Mouse (Mus musculus) small intestine, adult 2 months (tissue): Measurements from ENCODE around the gene Mxra7. TPM values are rescaled to one million over a fixed set of nuclear protein-coding genes. Genes with fewer than 3 reads are reported as not detected.

ENCODE experiments used
- H3K27ac ChIP-seq: fragments of 200-500 bp; 2 replicates; pipeline ENCODE4 v1.5.1; 2012; ENCODE audit warnings: low read depth, low read length, control low read depth, inconsistent platforms; ENCODE audit not compliant: insufficient read depth
- H3K27me3 ChIP-seq: fragments of 200-500 bp; 2 replicates; pipeline ENCODE4 v1.6.1; 2012; ENCODE audit warnings: mild to moderate bottlenecking, moderate library complexity, low read length, inconsistent platforms; ENCODE audit not compliant: control insufficient read depth, insufficient read depth
- H3K36me3 ChIP-seq: fragments of 200-500 bp; 2 replicates; pipeline ENCODE4 v1.6.1; 2012; ENCODE audit warnings: mild to moderate bottlenecking, low read length, control low read depth, inconsistent platforms; ENCODE audit not compliant: control insufficient read depth, insufficient read depth
- H3K4me1 ChIP-seq: fragments of 200-500 bp; 2 replicates; pipeline ENCODE4 v1.6.1; 2012; ENCODE audit warnings: low read length, inconsistent platforms, mixed read lengths; ENCODE audit not compliant: control insufficient read depth, insufficient read depth, insufficient read length
- H3K4me3 ChIP-seq: fragments of 200-500 bp; 2 replicates; pipeline ENCODE4 v1.5.1; 2012; ENCODE audit warnings: low read depth, mild to moderate bottlenecking, control low read depth, inconsistent platforms, low read length, moderate library complexity
- CTCF ChIP-seq: fragments of 200-500 bp; IDR thresholded peaks from 2 replicates; pipeline ENCODE4 v1.5.1; 2012; ENCODE audit warnings: low read depth, mild to moderate bottlenecking, control low read depth, inconsistent platforms, low read length, moderate library complexity, mixed read lengths; ENCODE audit not compliant: insufficient replicate concordance, insufficient read length; ENCODE audit errors: extremely low read depth
- POLR2A ChIP-seq: fragments of 200-500 bp; IDR thresholded peaks from 2 replicates; pipeline ENCODE4 v1.6.1; 2012; ENCODE audit warnings: low read depth, mild to moderate bottlenecking, control low read depth, inconsistent platforms, low read length, moderate library complexity
- WGBS: fragments of 180-500 bp; shearing (Covaris S2); methylation state at CpG from one replicate; pipeline ENCODE4 v1.1.7; 2018; 5-methylcytosine and 5-hydroxymethylcytosine counted together
- polyA plus RNA-seq: library from polyadenylated mRNA; depleted of rRNA; stranded (reverse); fragments of >200 nt; gene quantifications from 2 replicates; pipeline ENCODE4 v1.2.3, GENCODE M21; 2012

Gene Mxra7
- polyA plus RNA-seq, 1 experiment, result 36.2 TPM

DNA sequence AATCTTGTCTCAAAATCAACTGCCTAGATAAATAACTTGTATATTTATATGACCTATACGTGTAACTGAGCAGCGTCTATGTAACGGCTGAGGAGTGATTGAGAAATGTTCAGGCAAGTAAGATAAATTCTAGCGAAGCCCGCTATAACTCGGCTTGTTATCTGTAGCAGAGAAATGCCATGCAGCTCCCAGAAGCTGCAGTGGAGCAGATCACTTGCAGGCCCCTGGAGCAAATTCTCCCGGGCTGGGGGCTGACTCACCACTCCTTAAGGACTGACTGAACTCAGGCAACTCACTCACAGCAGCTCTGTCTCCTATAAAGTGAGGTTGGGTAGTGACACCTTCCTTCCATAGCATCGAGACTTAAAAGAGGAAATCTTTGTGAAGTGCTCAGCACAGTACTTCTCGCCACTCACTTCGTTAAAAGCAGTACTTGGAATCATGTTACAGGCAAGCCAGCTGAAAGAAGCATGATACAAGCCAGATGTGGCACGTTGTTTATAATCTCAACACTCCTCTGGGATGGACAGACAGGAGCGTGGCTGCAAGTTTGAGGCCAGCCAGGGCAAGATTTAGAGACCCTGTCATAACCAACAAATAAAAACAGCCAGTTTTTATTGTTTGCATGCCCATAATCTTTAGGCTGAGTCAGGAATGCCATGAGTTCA is 29.5 kb upstream of the Mxra7 start:
- WGBS, result 81% methylated on average over 12 of the region's 12 CpGs
- TF ChIP-seq CTCF, result no peak
- no peak for TF ChIP-seq POLR2A
- Histone ChIP-seq H3K27ac (no peak overlapping the region), H3K36me3 (peaks cover 24% of the 10 kb centered on the region), H3K4me1 (0 out of 2 replicates have a peak, but pooled peaks cover 2% of the 10 kb centered on the region), H3K27me3 (no peaks in the 10 kb centered on the region), H3K4me3 (no peak overlapping the region)

DNA sequence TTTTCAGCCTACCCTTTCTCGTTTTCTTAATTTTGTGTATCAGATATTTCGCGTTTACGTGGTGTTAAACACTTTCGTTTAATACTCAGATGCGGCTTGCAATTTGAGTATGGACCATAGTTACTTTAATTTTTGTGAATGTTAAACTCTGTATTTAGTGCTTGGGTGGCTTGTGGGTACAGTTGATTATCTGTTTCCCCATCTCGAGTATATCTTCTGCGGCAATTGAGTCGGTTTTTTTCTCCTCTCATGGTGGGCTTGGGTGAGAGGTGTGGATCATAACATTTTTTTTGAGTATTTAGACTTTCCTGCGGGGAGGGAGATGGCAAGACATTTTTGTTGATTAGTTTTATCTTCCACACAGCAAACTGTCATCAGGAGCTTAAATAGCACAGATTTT is 26.4 kb upstream of the Mxra7 start:
- no peaks in the 10 kb centered on the region for H3K27me3 ChIP-seq
- peak overlapping the region; percentile 60; the same call in 1 of the 2 replicates for H3K27ac ChIP-seq

DNA sequence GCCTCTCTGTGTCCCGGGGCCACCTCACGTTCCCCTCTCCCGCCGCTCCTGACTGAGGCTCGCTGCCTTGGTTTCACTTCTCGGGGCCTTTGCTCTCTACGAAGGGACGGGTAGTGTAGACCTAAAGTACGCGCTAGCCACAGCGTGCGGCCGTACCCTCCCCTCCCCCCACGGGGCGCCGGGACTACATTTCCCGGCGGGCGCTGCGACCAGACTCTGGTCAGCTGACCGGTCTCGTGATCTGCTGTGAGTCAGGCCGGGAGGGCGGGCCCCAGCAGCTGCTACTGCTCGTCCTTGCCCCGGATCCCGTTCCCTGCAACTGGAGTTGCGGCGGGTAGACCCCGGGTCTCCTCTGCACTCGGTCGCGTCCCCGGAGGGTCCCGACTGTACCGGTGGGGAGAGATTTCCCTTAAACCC is 25.7 kb upstream of the Mxra7 start:
- no peaks in the 10 kb centered on the region for H3K27me3 ChIP-seq
- peak overlapping the region; percentile 97 for H3K27ac ChIP-seq
- peaks cover 27% of the 10 kb centered on the region for H3K36me3 ChIP-seq
- WGBS, result 1% methylated on average over 36 of the region's 36 CpGs
- TF ChIP-seq POLR2A (peak; percentile 51), CTCF (no peak)
- H3K4me1 ChIP-seq, result 0 out of 2 replicates have a peak, but pooled peaks cover 2% of the 10 kb centered on the region
- peak overlapping the region; percentile 87 for H3K4me3 ChIP-seq

More for the DNA sequence above, 26.4 kb upstream of the Mxra7 start:
- 12% methylated on average over 10 of the region's 10 CpGs for WGBS
- H3K4me3 ChIP-seq, result peak overlapping the region; percentile 87
- TF ChIP-seq POLR2A, result no peak
- TF ChIP-seq CTCF, result no peak
- H3K36me3 ChIP-seq, result peaks cover 22% of the 10 kb centered on the region
- H3K4me1 ChIP-seq, result 0 out of 2 replicates have a peak, but pooled peaks cover 2% of the 10 kb centered on the region

DNA sequence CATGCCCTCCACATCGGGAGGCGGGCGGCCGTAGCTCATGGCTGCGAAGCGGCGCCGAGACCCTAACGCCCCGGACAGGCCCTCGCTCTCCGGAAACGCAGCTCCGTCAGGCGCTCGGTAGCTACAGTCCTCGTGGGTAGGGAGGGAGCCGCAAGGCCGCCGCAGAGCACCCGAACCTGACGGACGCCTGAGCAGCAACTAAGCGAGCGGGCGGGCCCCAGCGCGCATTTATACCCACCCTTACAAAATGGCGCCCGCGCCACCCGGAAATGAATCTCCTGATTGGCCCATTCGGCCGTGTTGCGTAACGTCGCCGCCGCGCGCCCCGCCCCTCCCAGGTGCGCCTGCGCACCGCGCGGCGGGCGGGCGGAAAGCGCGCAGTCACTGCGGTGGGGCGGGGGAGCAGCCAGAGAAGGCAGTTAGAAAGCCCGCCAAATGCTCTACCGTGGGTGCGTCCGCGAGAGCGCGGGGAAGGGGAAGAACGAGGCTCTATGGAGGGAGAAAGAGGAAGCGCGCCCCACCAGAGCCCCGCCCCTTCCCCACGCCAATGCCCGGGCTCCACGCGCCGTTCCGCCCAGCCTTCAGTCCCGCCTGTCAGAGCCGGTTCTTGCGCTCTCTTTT is 25.2 kb upstream of the Mxra7 start, which contains the start of gene Srsf2:
Srsf2 (minus strand) TSS at position 204 of the 621 bp plus-strand sequence.
- under 1% methylated on average over 70 of the region's 74 CpGs for WGBS
- Histone ChIP-seq H3K27me3 (no peaks in the 10 kb centered on the region), H3K27ac (peak within 1 kb of the TSS; percentile 99), H3K4me1 (0 out of 2 replicates have a peak, but pooled peaks cover 2% of the 10 kb centered on the region), H3K36me3 (peaks cover 30% of the 10 kb centered on the region), H3K4me3 (peak within 1 kb of the TSS; percentile 87)
- TF ChIP-seq CTCF, result 0 out of 2 replicates have a peak, but pooled peaks have one; percentile 8
- TF ChIP-seq POLR2A, result peak; percentile 99

GRCm38 (mm10) chr11:116852291-116852890 is 24.5 kb upstream of the Mxra7 start, which contains the start of gene Mfsd11:
TSS of gene Mfsd11 (plus strand) at chr11:116852440.
- H3K27ac ChIP-seq, result peak within 1 kb of the TSS; percentile 99
- H3K4me3 ChIP-seq, result peak within 1 kb of the TSS; percentile 87
- H3K27me3 ChIP-seq, result no peaks in the 10 kb centered on the region
- TF ChIP-seq CTCF, result no peak
- no peak for TF ChIP-seq POLR2A
- peaks cover 31% of the 10 kb centered on the region for H3K36me3 ChIP-seq
- H3K4me1 ChIP-seq, result 0 out of 2 replicates have a peak, but pooled peaks cover 4% of the 10 kb centered on the region
- WGBS, result under 1% methylated on average over 88 of the region's 91 CpGs

GRCm38 (mm10) chr11:116851576-116852290 is 23.9 kb upstream of the Mxra7 start:
- WGBS, result 0% methylated on average over 29 of the region's 29 CpGs
- H3K4me1 ChIP-seq, result 0 out of 2 replicates have a peak, but pooled peaks cover 4% of the 10 kb centered on the region

More at GRCm38 (mm10) chr11:116851576-116852290, 23.9 kb upstream of the Mxra7 start:
- no peak for TF ChIP-seq CTCF
- Histone ChIP-seq H3K27ac (peak overlapping the region; percentile 99), H3K4me3 (peak overlapping the region; percentile 87), H3K36me3 (peaks cover 29% of the 10 kb centered on the region), H3K27me3 (no peaks in the 10 kb centered on the region)
